Mouse (Mus musculus) kidney, postnatal 36 days (tissue): ENCODE measurements around the gene H2afy2.

ENCODE experiments used
- DNase-seq, 2 experiments: peaks; one replicate each; pipeline ENCODE4 v3.0.0; 2021 to 2022; ENCODE audit warnings: mixed read lengths in 2 of 2

H2afy2 gene

DNA sequence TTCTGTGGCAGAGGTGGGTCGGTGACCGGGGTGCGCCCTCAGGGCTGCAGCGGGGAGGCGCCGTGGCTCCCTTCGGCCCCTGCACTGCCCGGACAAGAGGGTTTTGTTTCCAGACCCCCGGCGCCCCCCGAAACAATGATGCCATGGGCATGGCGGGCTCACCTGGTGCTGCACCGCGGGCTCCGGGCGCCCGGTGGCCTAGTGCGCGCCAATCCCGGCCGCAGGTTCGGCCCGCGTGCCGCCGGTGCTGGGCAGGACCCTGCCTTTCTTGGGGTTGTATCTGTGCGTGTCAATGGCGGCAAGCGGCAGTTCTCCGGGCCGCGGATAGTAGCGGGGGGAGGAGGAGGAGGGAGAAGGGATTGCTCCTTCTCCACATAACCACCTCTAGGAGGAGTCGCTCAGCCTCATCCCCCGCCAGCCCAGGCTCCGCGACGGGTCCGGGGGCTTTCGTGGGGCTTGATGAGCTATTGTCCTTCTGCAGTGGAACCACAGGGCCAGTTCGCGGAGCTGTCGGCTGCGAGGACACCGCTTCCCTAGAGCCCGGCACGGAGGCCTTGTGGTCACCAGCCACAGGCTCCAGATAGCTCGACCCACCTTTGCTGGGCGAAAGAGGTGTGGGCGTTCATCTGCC is at the start of gene H2afy2:
TSS of gene H2afy2 (minus strand) at position 527 of the 631 bp plus-strand sequence.
- DNase-seq = peak; percentile 66 to 76

DNA sequence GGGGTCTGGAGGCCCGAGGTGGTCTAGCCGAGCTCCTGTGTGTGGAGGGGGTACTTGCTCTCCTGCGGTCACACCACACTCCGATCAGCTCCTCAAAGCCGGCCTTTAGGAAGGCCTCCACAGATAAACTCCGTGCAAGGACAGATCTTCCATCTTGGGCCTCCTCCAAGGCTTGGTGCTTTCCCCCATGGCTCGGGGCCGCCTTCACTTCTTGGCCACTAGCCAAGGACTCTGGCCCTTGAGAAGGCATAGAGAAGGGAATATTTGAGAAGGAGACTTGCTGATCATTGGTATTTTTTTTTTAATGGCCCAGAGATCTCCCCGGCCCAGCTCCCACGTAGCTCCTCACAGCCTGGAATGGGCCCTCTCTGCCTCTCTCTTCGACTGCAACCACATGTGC is 48.8 kb upstream of the H2afy2 start:
- no peak for DNase-seq

- no peak for DNase-seq
These were observed 47.8 kb upstream of the H2afy2 start for GRCm38 (mm10) chr10:61831741-61832140.

GRCm38 (mm10) chr10:61831251-61831650 is 47.3 kb upstream of the H2afy2 start:
- DNase-seq = no peak

DNA sequence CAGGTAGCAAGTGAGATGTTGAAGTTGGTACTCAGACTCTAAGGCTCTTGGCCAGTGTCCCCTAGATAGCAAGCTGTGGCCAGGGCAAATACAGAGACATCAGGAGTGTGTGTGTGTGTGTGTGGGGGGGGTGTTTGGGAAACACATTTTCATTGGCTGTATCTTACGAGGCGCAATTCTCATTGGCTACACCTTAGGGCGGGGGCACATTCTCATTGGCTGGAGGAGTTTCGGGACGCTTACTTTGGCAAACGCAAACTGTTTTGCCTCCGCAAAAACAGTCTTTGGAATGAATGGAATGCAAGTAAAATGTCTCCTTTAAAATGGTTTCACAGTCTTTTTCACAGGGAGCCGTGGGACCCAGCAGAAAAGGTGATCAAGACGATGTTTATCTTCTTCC is 46.9 kb upstream of the H2afy2 start:
- peak in 1 of 2 experiments; percentile 20 for DNase-seq

GRCm38 (mm10) chr10:61829046-61829445 is 45.1 kb upstream of the H2afy2 start:
- no peak for DNase-seq

- DNase-seq = no peak
These were observed 44.3 kb upstream of the H2afy2 start for GRCm38 (mm10) chr10:61827950-61828936.

DNA sequence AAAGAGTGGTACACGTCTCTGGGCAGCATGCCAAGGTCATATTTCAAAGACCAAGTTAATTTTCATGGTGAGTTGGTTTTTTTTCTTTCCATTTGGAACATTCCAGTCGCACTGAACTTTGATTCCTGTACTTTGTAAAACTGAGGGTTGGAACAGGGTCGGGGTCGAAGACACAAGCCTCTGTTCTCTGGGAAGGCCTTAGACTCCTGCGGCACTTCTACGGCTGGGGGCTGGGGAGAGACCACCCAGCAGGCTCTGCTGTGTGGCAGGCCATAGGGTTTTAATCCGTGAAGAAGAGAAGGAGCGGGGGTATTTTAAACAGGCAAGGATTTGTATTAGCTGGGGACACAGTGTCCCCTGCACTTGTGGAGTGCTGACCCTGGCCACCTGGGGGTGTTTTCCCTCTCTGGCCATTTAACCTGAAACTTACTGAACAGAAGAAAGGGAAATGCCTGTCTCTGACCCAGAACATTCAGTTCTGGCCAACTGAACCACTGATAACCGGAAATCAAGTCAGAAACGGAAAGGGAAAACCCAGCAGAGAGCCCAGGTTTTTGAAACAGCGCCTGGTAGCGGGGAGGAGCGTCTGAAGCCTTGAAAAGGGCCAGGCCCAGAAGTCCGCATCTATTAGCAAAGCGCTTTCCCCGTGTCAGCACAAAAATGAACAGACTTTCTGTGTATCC is 42.9 kb upstream of the H2afy2 start:
- peak; percentile 80 to 90 for DNase-seq

GRCm38 (mm10) chr10:61825979-61826752 is 42.2 kb upstream of the H2afy2 start:
- DNase-seq = no peak

DNA sequence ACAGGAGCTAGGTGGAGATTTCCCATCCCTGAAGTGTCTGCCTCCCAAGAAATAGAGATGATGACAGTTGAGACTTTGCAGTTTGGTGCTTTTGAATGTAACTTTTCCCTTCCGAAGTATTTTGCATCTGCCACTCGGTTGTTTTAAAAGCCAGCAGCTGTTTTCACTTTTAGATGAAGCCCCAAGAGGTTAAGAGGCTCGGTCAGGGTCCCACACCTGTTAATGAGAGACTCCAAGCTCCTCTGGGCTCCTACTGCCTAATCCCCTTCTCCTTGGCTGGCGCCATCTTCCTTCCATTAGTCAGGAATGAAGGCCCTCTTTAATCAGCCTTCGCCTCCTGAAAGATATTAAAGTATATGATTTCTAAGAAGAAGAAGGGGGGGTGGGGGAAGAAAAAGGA is 41.6 kb upstream of the H2afy2 start:
- DNase-seq = no peak

GRCm38 (mm10) chr10:61823731-61824115 is 39.8 kb upstream of the H2afy2 start:
- no peak for DNase-seq

- DNase-seq = no peak
These were observed 39.2 kb upstream of the H2afy2 start for GRCm38 (mm10) chr10:61822968-61823730.

GRCm38 (mm10) chr10:61820050-61820449 is 36.1 kb upstream of the H2afy2 start:
- peak in 1 of 2 experiments; percentile 22 for DNase-seq

GRCm38 (mm10) chr10:61811987-61812386 is 28.0 kb upstream of the H2afy2 start:
- no peak for DNase-seq

GRCm38 (mm10) chr10:61798133-61798576 is 14.2 kb upstream of the H2afy2 start:
- DNase-seq = no peak

DNA sequence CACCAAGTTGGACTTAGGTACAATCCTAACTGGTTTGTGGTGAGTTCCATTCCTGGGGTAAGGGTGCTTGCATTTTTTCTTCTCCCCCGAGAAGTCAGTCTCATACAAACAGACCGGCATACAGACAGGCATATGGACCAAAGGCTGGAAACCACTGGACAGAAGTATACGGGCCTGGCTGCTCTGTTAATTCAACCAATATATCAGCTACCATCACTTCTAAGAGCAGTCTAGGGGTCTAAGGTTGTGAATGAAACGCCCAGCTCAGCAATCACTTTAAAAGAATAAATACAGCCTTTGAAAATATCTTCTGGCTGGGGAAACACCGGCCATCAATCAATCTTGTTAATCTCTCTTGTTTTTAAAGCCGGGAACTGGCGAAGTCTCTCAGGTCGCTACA is 11.5 kb upstream of the H2afy2 start:
- no peak for DNase-seq

DNA sequence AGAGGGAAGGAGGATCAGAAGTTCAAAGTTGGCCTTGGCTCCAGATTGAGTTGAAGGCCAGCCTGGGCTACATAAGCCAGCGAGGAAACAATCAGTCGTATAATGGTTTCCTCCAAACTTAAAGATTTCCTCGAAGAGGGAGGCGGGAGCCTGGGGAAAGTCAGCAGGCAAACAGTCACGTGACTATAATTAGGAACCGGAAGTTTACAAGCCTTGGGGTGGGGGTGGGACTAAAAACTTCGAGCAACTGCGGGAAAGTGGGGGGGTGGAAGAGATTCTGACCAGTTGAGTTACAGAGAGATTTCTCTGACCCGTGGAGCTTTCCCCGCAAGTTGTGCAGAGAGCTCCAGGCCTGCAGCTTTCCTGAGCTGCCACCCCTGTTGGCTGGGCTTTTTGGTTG is 11.0 kb upstream of the H2afy2 start:
- DNase-seq = no peak

- DNase-seq = no peak
These were observed 9.1 kb upstream of the H2afy2 start for GRCm38 (mm10) chr10:61793015-61793414.

GRCm38 (mm10) chr10:61788499-61788898 is 4.6 kb upstream of the H2afy2 start:
- DNase-seq = no peak

GRCm38 (mm10) chr10:61787541-61788313 is 3.8 kb upstream of the H2afy2 start:
- DNase-seq = peak in 1 of 2 experiments; percentile 19

DNA sequence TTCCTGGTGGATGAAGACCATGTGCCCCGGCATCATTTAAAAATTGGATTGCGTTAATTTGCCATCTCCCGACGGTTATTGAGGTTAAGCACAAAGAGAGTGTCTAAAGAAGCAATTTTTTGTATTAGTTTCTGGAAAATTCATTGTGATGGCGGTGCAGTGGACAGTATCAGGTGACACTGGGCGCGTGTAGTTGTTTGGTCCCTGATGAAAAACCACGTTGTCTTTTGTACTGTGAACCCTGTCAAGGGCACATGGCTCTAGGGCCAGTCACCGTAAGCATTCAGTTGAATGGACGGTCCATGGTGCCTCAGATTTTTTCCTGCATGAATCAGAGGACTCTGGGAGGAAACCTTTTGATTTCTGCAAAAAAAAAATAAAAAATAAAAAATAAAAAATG is 467 bp upstream of the H2afy2 start:
- no peak for DNase-seq
